Mouse (Mus musculus): ENCODE measurements at regions not wholly inside any gene's neighbourhood (a gene's known extent, or its start where the extent isn't known, plus 50 kb on each side); places are given as distances from the start of the nearest gene placed in this dataset.

GRCm38 (mm10) chr13:97523523-97524412 lies 236.7 kb downstream of the Gm10260 start:
- no peak for DNase-seq (ENCODE audit: low spot score in 2 of 2)

GRCm38 (mm10) chr13:97520988-97521547 lies 239.4 kb downstream of the Gm10260 start:
- no peak for DNase-seq (ENCODE audit: low spot score in 2 of 2)

GRCm38 (mm10) chr13:97516731-97517130 lies 243.7 kb downstream of the Gm10260 start:
- no peak for DNase-seq (ENCODE audit: low spot score in 2 of 2)

GRCm38 (mm10) chr13:97514421-97515066 lies 245.9 kb downstream of the Gm10260 start:
- no peak for DNase-seq (ENCODE audit: low spot score in 2 of 2)

- no peak for DNase-seq (ENCODE audit: low spot score in 2 of 2)
Measured at GRCm38 (mm10) chr13:97512521-97512920, 247.9 kb downstream of the Gm10260 start.

GRCm38 (mm10) chr13:97510431-97511261 lies 249.8 kb downstream of the Gm10260 start:
- DNase-seq (ENCODE audit: low spot score in 2 of 2) = no peak

- no peak for DNase-seq (ENCODE audit: low spot score in 2 of 2)
Measured at GRCm38 (mm10) chr13:97504949-97505348, 255.5 kb downstream of the Gm10260 start.

- no peak for DNase-seq (ENCODE audit: low spot score in 2 of 2)
Measured at GRCm38 (mm10) chr13:97503955-97504739, 256.3 kb downstream of the Gm10260 start.

GRCm38 (mm10) chr13:97503391-97503790 lies 257.0 kb downstream of the Gm10260 start:
- DNase-seq (ENCODE audit: low spot score in 2 of 2) = no peak

- no peak for DNase-seq (ENCODE audit: low spot score in 2 of 2)
Measured at GRCm38 (mm10) chr13:97500155-97500554, 259.2 kb downstream of the Enc1 start.

- DNase-seq (ENCODE audit: low spot score in 2 of 2) = no peak
Measured at GRCm38 (mm10) chr13:97498981-97499380, 258.1 kb downstream of the Enc1 start.

- no peak for DNase-seq (ENCODE audit: low spot score in 2 of 2)
Measured at GRCm38 (mm10) chr13:97497928-97498327, 257.0 kb downstream of the Enc1 start.

- DNase-seq (ENCODE audit: low spot score in 2 of 2) = no peak
Measured at GRCm38 (mm10) chr13:97494770-97495169, 253.9 kb downstream of the Enc1 start.

- no peak for DNase-seq (ENCODE audit: low spot score in 2 of 2)
Measured at GRCm38 (mm10) chr13:97493836-97494235, 252.9 kb downstream of the Enc1 start.

- DNase-seq (ENCODE audit: low spot score in 2 of 2) = no peak
Measured at GRCm38 (mm10) chr13:97492958-97493735, 252.2 kb downstream of the Enc1 start.

GRCm38 (mm10) chr13:97491865-97492847 lies 251.3 kb downstream of the Enc1 start:
- DNase-seq (ENCODE audit: low spot score in 2 of 2) = peak; percentile 85 to 87

- DNase-seq (ENCODE audit: low spot score in 2 of 2) = no peak
Measured at GRCm38 (mm10) chr13:97490131-97490530, 249.2 kb downstream of the Enc1 start.

GRCm38 (mm10) chr13:97489721-97490120 lies 248.8 kb downstream of the Enc1 start:
- DNase-seq (ENCODE audit: low spot score in 2 of 2) = no peak

GRCm38 (mm10) chr13:97489029-97489428 lies 248.1 kb downstream of the Enc1 start:
- DNase-seq (ENCODE audit: low spot score in 2 of 2) = no peak

Data from right cerebral cortex, postnatal 36 days (tissue).